Mouse (Mus musculus): ENCODE measurements around the gene Podxl2. TPM values are rescaled to one million over a fixed set of nuclear protein-coding genes. Genes with fewer than 3 reads are reported as not detected.

The Podxl2 gene
- polyA plus RNA-seq (2012; rRNA removed) = 1.7 and 1.8 TPM in 2 replicates

GRCm38 (mm10) chr6:88874868-88875508, at the start of gene Podxl2:
TSS of gene Podxl2 (minus strand) at chr6:88875044.

DNA sequence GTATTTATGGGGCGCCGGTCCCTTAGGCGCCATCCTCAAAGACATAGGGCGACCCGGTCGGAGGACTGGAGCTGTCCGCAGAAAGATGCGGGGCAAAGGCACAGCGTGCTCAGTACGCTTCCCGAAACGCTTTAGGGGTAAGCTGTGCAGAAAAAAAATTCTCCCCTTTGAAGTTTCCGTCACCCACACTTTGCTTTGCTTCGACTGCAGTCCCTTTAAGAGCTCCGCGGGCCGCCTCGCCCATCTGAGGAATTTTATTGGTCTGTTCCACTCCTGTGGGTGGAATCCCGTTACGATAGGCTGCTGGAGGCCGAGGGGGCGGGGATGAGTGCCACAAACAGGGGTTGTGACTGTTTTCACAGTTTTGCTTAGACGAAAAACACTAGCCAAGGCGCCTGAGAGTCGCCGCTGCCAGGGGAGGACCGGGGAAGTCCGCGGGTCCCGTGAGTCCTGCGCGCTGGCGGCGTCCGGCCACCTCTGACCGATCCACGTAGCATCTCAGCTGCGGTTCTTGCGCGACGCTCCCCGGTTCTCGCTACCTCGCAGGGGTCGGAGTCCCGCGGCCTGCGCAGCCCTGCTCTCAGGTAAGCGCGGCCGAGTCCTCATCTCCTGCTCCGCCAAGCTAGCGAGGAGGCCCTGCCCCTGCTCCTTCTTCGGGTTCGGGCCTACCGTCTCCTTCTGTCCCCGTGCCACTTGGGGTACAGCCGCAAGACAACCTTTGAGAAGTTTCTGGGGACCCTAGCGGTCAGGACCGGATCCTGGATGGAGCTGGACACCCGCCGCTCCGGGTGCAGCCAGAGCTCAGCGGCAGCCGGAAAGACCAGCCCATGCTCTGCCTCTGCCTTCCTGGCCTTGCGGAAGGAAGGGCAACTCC, 27.3 kb upstream of the Podxl2 start, which contains the start of gene Tpra1:
Tpra1 (plus strand) TSS at position 305 of the 874 bp plus-strand sequence.

DNA sequence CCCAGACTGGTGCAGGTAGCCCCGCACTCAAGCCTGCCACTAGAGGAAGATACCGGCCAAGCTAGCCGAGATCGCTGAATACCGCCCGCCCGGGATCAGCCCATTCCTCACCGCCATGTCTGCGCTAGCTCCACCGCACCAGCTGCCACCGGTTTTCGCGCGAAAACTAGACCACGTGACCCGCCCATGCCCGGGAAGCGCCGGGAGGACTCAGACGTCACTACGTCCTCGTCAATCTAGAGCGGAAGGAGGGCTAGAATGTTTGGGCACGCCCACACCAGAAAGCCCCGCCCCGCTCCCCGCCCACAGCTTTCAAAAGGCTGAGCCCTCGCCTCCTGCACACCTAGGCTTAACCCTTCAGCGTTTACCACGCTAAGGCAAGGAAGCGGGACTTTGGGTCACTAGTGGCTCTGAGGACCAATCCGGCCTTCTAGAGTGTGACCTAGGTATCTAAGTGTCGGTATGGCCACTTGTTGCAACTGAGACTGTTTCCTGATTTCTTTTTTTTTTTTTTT, 23.7 kb upstream of the Podxl2 start, which contains the start of gene Mcm2:
Mcm2 (minus strand) TSS at position 247 of the 515 bp plus-strand sequence.

DNA sequence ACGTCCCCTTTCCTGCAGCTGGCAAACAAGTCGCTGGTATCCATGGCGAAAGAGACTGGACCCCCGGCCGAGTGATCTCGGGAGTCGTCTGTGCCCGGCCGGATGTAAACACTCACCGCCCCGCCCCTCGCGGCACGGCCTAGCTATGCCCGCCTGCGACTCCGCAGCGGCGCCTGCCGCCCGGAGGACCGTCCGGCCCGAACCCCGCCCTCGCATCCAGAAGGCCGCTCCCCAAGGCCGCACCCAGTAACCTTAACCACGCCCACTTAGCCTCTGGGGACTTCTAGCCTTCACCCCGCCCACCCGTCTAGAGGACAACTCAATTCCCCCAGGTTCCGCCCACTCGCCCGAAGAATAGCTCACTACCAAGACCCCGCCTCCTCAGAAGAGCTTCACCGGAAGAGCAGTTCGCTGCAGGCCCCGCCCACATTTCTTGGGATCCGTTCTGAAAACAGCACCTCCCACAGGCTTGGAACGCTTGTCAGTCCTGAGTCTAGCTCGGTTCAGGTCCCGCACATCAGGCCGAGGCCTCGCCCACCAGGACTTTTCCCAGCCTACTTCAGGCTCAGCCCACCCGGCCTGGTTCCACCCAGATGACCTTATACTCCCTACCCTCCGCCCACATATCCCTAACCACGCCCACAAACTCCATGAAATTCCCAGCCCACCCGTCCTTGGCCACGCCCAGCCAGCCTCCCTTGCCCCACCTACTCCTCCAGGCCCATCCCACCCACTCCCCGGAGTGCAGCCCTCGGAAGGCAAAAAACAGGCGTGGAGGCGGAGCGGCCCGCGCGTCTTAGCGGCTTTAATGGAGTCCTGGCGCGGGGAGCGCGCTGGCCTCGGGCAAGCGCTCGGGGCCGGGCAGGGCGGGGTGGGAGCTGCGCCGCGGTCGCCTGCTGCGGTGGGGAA, 32.8 kb downstream of the Podxl2 start, which contains the start of gene Abtb1:
Abtb1 (minus strand) TSS at position 204 of the 909 bp plus-strand sequence.

Other genes starting within 250 kb of the Podxl2 start
- gene Kbtbd12, start 237.1 kb downstream of the Podxl2 start, polyA plus RNA-seq (2012; rRNA removed) = 0.59 and 0.62 TPM in 2 replicates
- gene Mgll, start 150.6 kb downstream of the Podxl2 start, polyA plus RNA-seq (2012; rRNA removed) = 9.1 and 11.7 TPM in 2 replicates
- gene Abtb1, start 33.1 kb downstream of the Podxl2 start, polyA plus RNA-seq (2012; rRNA removed) = 39.1 and 49.1 TPM in 2 replicates
- gene Mcm2, start 23.7 kb upstream of the Podxl2 start, polyA plus RNA-seq (2012; rRNA removed) = 50.0 and 51.5 TPM in 2 replicates
- gene Tpra1, start 27.2 kb upstream of the Podxl2 start, polyA plus RNA-seq (2012; rRNA removed) = 49.6 and 57.0 TPM in 2 replicates